Mouse (Mus musculus): ENCODE data around the gene Ece1.

Ece1 gene

GRCm38 (mm10) chr4:137882663-137883062 lies 20.6 kb downstream of the Ece1 start:
- DNase-seq (ENCODE audit: low spot score): no peak

GRCm38 (mm10) chr4:137883513-137884150 lies 21.6 kb downstream of the Ece1 start:
- no peak for DNase-seq (ENCODE audit: low spot score)

- DNase-seq (ENCODE audit: low spot score): no peak
These were observed 25.4 kb downstream of the Ece1 start for GRCm38 (mm10) chr4:137887337-137887992.

DNA sequence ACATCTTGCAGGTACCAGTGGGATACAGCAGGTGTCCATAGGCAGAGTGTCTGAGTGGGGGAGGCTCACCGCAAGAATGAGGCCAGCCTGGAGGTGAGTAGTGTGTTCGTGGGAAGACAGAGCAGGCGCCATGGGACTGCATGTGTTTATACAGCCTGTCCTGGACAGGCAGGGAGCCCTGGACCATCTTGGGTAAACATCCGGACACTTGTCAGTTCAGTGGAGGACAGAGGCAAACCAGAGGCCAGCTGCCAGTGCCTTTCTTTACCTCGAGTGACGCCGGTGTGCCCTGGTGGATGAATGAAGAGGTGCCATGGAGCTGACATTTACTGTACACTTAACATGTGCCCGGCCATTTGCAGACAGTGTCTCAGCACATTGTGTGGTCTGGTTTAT lies 26.0 kb downstream of the Ece1 start:
- no peak for DNase-seq (ENCODE audit: low spot score)

DNA sequence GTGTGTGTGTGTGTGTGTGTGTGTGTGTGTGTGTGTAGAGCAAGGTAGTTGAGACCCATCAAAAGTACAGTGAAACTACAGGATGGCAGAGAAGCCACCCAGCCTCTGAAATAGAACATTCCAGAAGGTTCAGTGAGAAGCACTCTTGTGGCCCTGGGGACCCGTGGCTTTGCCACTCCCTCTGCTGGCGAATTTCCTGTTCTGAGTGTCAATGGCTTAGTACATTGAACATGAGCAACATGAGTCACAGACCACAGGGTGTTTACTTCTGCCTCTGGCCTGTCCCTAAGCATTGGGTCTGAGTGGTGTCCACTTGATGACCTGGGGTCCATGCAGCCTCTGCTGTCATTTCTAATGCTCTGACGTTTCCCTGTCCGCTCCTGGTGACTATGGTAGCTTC lies 28.6 kb downstream of the Ece1 start:
- no peak for DNase-seq (ENCODE audit: low spot score)

DNA sequence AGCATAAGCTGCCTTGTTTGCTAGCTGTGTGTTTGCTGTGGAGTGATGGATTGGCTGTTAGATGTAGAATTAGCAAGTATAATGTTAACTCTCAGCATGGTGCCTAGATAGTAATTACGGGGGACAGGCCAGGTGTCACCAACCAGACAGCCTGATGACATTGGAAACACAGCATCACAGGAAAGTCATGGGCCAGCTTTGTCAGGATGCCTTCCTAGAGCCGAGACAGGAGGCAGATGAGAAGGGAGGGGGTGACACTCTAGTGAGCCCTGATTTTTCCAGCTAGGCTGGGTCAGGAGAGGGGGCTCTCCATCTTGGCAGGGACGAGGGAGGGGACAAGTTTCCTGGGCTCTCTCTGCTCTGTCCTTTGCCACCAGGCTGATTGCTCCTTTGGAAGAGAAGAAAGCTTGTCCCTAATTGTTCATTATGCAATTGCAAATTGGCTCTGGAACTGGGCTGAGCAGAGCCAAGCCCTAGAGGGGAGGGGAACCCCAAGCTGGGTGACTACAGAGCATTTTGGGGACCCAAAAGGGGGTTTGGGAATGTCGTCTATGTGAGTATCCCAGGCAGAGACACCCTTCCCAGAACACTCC lies 29.6 kb downstream of the Ece1 start:
- DNase-seq (ENCODE audit: low spot score): no peak

DNA sequence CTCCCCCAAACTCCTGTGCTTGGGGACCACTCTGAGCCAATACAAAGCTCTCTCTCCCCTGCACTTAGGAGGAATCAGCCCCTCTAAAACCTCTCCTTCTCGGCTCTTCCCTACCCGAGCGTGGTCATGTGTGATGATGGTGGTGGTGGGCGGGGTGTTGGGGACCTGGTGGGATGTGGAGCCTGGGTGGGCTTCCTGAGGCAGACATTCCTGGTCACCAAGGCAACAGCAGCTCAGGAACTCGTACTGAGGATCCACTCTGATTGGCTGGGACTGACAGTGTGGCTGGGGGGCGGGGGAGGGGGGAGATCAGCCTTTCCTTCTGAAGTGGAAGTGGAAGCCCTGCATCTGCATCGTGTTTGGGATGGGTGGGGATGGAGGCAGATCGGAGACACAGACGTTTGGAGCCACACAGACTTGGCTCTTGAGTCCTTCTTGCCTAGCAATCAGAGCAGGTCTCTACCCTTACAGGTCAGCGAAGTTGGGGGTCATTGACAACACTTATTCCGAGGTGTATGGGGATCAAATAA lies 30.7 kb downstream of the Ece1 start:
- DNase-seq (ENCODE audit: low spot score): no peak

GRCm38 (mm10) chr4:137896612-137897297 lies 34.7 kb downstream of the Ece1 start:
- no peak for DNase-seq (ENCODE audit: low spot score)

DNA sequence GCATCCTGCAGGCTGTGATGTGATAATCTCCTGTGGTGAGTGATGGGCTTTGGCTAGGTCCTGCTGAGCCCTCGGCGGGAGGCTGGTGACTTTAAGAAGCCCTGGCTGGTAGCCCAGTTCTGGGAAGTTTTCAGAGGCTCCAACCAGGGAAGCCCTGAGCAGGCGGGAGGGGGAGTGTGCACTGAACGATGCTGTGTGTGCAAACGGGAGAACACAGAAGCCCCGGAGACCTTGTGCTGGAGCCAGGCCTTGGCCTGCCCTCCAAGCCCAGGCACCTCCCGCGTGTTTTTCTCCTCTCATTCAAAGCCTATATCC lies 35.2 kb downstream of the Ece1 start:
- no peak for DNase-seq (ENCODE audit: low spot score)

GRCm38 (mm10) chr4:137898490-137898889 lies 36.5 kb downstream of the Ece1 start:
- DNase-seq (ENCODE audit: low spot score): no peak

DNA sequence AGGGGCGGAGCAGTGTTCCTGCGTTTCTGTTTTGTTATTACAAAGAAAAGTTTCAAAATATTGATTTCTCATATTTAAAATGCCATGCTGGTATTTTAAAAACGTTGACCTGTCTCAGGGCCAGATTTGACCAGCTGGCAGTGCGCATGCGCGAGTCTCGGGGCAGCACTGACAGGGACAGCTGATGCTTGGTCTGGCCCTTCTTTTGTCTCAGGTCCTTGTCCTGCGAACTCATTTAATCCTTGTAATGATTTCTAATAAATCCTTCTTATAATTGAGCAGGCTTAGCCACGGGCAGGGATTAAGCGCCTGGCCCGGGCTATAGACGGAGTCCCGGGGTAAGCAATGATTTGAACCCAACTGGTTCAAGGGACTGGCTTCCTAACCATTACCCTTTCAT lies 40.2 kb downstream of the Ece1 start:
- no peak for DNase-seq (ENCODE audit: low spot score)

GRCm38 (mm10) chr4:137902873-137903272 lies 40.8 kb downstream of the Ece1 start:
- no peak for DNase-seq (ENCODE audit: low spot score)

DNA sequence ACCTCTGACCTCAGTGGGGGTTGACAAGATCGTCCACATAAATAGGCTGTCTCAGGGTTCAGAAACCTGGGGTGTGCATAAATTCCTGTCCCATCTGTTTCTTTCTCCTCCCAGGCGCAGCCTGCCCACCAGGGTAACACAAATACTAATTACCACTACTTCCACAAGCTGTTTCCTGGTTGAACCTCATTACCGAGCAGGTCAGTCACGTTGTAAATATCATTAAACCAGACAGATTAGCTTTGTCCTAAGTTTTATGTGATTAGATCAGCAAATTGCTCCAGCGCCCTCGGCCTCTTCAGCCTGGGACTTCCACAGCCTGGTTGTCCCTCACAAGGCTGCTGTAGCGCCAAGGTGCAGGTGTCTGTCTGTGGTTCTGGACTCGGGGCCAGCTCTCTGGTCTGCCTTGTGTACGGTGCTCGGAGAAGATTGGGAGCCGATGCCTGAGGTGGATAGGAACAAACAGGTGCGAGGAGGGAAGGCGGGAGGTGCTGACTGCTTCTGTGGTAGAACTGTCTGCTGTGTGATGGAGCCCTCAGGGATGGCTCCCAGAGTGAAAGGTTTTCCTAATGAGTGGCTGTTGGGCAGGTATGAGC lies 43.0 kb downstream of the Ece1 start:
- no peak for DNase-seq (ENCODE audit: low spot score)

- no peak for DNase-seq (ENCODE audit: low spot score)
These were observed 45.9 kb downstream of the Ece1 start for GRCm38 (mm10) chr4:137907979-137908378.

DNA sequence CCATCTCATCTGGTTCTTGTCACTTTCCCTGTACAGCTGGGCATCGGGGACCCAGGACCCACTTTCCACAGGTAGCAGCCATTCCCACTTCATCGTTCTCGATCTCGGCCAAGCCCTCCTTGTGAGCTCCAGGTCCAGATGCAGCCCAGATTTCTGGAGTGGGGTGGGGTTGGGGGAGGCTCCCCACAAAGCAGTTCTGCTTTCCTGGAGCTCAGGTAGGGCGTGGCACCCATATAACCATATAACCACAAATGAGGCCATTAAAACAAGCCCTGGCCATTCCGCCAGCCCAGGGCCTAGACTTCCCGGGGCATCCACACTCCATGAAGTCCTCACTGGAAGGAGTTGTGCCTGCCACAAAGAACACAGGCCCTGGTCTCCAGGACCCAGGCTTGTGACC lies 46.5 kb downstream of the Ece1 start:
- DNase-seq (ENCODE audit: low spot score): no peak

DNA sequence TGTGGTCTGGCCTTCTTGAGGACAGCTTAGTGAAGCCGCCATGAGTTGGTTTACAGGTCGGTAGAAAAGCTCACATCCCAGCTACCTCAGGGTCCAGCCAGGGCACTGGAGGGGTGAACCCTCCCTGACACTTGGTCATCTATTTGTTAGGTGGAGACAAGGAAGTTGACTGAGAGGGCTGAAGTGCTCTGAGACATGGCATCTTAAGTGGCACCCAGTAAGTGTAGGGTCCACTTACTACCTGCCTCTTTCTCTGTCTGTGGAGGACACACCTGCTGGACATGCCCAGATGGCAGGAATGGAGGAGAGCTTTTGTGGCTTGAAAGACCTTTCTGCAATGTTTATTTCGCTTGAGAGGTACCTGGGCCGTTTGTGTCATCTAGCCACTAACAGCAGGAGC lies 46.9 kb downstream of the Ece1 start:
- DNase-seq (ENCODE audit: low spot score): no peak

DNA sequence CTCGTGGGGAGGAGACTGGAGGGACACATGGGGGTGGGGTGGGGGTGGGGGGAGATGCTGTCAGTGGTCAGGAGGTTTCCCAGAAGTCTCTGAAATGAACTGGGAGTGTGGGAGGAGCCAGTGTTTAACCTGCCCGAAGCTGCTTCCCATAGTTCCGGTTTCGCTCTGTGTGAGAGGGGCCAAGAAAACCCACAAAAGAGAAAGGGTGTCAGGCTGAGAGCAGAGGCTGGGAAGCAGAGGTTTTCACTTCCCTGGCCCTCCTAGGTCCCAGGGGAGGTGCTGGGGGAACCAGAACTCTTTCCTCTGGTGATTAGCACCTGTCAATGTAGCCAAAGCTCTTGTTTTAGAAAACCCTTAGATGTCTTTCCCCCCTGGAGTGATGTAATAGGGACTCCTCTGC lies 47.4 kb downstream of the Ece1 start:
- no peak for DNase-seq (ENCODE audit: low spot score)

DNA sequence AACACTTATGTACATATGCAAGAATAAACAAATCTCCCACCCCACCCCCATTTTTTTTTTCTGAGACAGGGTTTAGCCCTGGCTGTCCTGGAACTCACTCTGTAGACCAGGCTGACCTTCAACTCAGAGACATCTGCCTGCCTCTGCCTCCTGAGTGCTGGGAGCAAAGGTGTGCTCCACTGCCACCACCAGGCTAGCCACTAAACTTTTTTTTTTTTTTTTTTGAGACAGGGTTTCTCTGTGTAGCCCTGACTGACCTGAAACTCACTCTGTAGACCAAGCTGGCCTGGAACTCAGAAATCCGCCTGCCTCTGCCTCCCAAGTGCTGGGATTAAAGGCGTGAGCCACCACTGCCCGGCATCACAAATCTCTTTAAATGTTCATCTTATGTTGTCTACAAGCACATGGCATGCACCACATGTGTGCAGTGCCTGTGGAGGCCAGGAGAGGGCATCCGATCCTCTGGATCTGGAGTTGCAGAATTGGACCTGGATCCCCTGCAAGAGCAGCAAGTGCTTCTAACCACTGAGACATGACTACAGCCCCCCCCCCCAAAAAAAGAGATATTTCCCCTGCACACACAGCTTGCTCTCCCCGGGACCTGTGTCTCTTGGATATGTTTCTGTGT lies 48.5 kb downstream of the Ece1 start:
- no peak for DNase-seq (ENCODE audit: low spot score)

DNA sequence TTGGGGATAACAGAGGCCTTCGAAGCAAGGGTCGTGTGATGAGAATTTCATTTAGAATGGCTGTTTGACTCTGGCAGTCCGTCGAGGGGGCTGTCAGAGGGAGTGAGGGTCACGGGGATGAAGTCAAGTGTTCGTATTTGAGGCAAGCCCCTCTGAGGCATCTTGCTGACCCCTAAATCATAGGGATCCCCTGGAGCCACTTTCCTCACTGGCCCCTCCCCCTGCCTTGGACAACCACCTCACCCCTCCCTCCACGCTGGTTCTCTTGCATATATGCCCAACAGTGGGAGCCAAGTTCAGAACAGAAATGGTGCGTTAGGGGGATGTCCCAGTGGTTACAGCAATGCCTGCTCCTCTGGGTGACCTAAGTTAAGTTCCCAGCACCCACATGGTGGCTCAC lies 49.6 kb downstream of the Ece1 start:
- no peak for DNase-seq (ENCODE audit: low spot score)

DNA sequence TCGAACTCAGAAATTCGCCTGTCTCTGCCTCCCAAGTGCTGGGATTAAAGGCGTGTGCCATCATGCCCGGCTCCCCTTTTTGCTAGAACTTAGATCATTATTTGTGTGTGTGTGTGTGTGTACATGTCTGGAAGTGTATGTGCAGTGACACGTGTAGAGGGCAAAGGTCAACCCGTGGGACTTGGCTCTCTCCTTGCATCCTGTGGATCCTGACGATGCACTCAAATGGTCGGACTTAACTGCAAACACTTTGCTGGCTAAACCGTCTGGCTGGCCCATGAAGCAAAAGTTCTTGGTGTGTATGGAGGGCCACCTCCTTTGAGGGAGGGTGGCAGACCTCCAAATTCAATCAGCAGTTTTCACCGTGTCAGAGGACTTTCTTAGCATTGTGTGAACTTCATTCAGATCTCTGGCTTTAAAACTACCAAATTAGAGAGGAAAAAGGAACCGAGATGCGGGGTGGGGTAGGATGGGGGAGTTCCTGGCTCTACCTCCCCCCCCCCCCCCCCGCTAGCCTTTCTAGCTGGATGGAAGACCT lies 50.8 kb downstream of the Ece1 start:
- DNase-seq (ENCODE audit: low spot score): no peak

DNA sequence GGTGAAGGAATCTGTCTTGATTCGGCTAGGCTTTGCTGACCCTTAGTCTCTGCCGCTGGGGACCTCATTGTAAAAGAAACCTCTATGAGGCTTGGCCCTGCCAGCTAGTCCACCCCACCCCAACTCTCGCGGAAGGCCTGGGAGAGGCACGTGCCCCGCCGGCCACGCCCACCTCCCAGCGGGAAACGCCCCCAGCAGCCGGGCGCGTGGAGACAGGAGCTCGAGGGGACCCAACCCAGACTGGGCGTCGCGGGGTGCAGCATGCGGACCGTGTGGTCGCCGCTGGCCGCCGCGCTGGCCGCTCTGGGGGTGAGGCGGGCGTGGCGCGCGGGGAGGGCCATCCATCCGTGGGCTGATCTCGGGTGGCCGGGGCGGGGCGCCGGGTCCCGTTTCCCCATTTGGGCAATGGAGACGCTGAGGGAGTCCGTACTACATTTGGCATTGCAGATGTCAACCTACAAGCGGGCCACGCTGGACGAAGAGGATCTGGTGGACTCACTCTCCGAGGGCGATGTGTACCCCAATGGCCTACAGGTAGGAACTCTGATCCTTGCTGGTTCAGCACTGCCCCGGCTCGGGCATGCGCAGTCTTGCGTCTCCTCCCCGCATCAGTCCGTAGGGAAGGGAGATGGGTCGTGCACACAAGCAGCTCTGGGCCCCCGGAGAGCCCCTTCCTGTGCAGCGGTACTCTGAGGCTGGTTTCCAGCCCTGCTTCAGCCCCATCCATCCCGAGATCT lies 51.5 kb downstream of the Ece1 start:
- peak; percentile 51 for DNase-seq (ENCODE audit: low spot score)
